Mouse (Mus musculus): ENCODE results near the gene 2010315B03Rik.

GRCm38 (mm10) chr9:124267929-124268328 lies 44.6 kb downstream of the 2010315B03Rik start:
- TF ChIP-seq CTCF (conservative IDR thresholded peaks at IDR 0.05 in 1 of 2, IDR thresholded peaks at IDR 0.05 in 1 of 2; ENCODE audit: low read depth in 2 of 2, low read length in 2 of 2): no peak
- TF ChIP-seq POLR2AphosphoS2 (IDR thresholded peaks at IDR 0.05; ENCODE audit: low read depth, low read length): no peak
- TF ChIP-seq KAT2A (IDR thresholded peaks at IDR 0.05; ENCODE audit: insufficient replicate concordance, low read length): no peak
- no peak for TF ChIP-seq CHD1 (IDR thresholded peaks at IDR 0.05; ENCODE audit: low read depth, low read length)
- TF ChIP-seq POLR2A (IDR thresholded peaks at IDR 0.05; ENCODE audit: low read depth, low read length): no peak
- TF ChIP-seq ZMIZ1 (IDR thresholded peaks at IDR 0.05; ENCODE audit: low read depth, low read length): no peak
- no peak for TF ChIP-seq ELF1 (IDR thresholded peaks at IDR 0.05; ENCODE audit: low read depth, low read length)
- TF ChIP-seq E2F4 (IDR thresholded peaks at IDR 0.05; ENCODE audit: insufficient replicate concordance, low read depth, low read length): no peak
- TF ChIP-seq MAZ (IDR thresholded peaks at IDR 0.05; ENCODE audit: low read depth, low read length): no peak
- TF ChIP-seq ZKSCAN1 (IDR thresholded peaks at IDR 0.05; ENCODE audit: borderline replicate concordance, low read depth, low read length): no peak
- TF ChIP-seq BHLHE40 (IDR thresholded peaks at IDR 0.05; ENCODE audit: low read depth, low read length): no peak

Data from CH12.LX (cell line).